Mouse (Mus musculus): Measurements from ENCODE around the gene Prrt4. TPM values are rescaled to one million over a fixed set of nuclear protein-coding genes. Genes with fewer than 3 reads are reported as not detected.

Prrt4 gene
- polyA plus RNA-seq, 1 experiment from 2014 or later, result not detected

- Histone ChIP-seq H3K36me3 (replicated peaks; ENCODE audit: insufficient read depth, low read length) (peaks cover 9% of the 10 kb centered on the region; the same call in 1 of the 2 replicates), H3K27me3 (ENCODE audit: insufficient read depth, low read length) (no peaks in the 10 kb centered on the region), H3K27ac (ENCODE audit: low read depth) (no peak overlapping the region), H3K4me3 (ENCODE audit: low read depth, low read length) (no peak overlapping the region), H3K4me2 (ENCODE audit: low read depth, low read length) (no peak overlapping the region), H3K9me3 (ENCODE audit: low read length) (no peaks in the 10 kb centered on the region), H3K4me1 (ENCODE audit: insufficient read depth) (0 out of 2 replicates have a peak, but pooled peaks cover 4% of the 10 kb centered on the region), H3K9ac (replicated peaks) (no peak overlapping the region)
- DNase-seq (no peak), ATAC-seq (no peak)
- WGBS (ENCODE audit: insufficient replicate concordance), result 51% methylated on average over 3 of the region's 3 CpGs
- TF ChIP-seq EP300 (IDR thresholded peaks at IDR 0.05; ENCODE audit: low read depth) (no peak), CTCF (IDR thresholded peaks at IDR 0.05; ENCODE audit: low read depth) (no peak)
These were observed 21.1 kb upstream of the Prrt4 start for GRCm38 (mm10) chr6:29200496-29200895.

- Histone ChIP-seq H3K27ac (ENCODE audit: low read depth) (no peak overlapping the region), H3K4me1 (ENCODE audit: insufficient read depth) (0 out of 2 replicates have a peak, but pooled peaks cover 4% of the 10 kb centered on the region), H3K36me3 (replicated peaks; ENCODE audit: insufficient read depth, low read length) (peaks cover 7% of the 10 kb centered on the region; the same call in 1 of the 2 replicates), H3K4me3 (ENCODE audit: low read depth, low read length) (peak overlapping the region; percentile 19; the same call in 1 of the 2 replicates), H3K27me3 (ENCODE audit: insufficient read depth, low read length) (no peaks in the 10 kb centered on the region; the same call in 1 of the 2 replicates), H3K9ac (replicated peaks) (no peak overlapping the region), H3K9me3 (ENCODE audit: low read length) (no peaks in the 10 kb centered on the region), H3K4me2 (ENCODE audit: low read depth, low read length) (peak overlapping the region; percentile 55)
- ATAC-seq, result no peak
- TF ChIP-seq EP300 (IDR thresholded peaks at IDR 0.05; ENCODE audit: low read depth), result no peak
- TF ChIP-seq CTCF (IDR thresholded peaks at IDR 0.05; ENCODE audit: low read depth), result no peak
- DNase-seq, result peak; percentile 12
- WGBS (ENCODE audit: insufficient replicate concordance), result 33% methylated on average over 8 of the region's 8 CpGs
These were observed 20.0 kb upstream of the Prrt4 start for GRCm38 (mm10) chr6:29199223-29199855.

- H3K27me3 ChIP-seq (ENCODE audit: insufficient read depth, low read length), result no peaks in the 10 kb centered on the region; the same call in 1 of the 2 replicates
- WGBS (ENCODE audit: insufficient replicate concordance), result 15% methylated on average over 25 of the region's 25 CpGs
- no peak overlapping the region for H3K27ac ChIP-seq (ENCODE audit: low read depth)
- peak; percentile 88 for TF ChIP-seq CTCF (IDR thresholded peaks at IDR 0.05; ENCODE audit: low read depth)
- no peak for TF ChIP-seq EP300 (IDR thresholded peaks at IDR 0.05; ENCODE audit: low read depth)
- peak overlapping the region; percentile 55 for H3K4me2 ChIP-seq (ENCODE audit: low read depth, low read length)
- H3K36me3 ChIP-seq (replicated peaks; ENCODE audit: insufficient read depth, low read length), result peaks cover 7% of the 10 kb centered on the region; the same call in 1 of the 2 replicates
- H3K4me1 ChIP-seq (ENCODE audit: insufficient read depth), result peaks cover 4% of the 10 kb centered on the region; the same call in 1 of the 2 replicates
- DNase-seq (peak; percentile 87), ATAC-seq (peak; percentile 86)
- H3K9ac ChIP-seq (replicated peaks), result no peak overlapping the region
- peak overlapping the region; percentile 19; the same call in 1 of the 2 replicates for H3K4me3 ChIP-seq (ENCODE audit: low read depth, low read length)
- H3K9me3 ChIP-seq (ENCODE audit: low read length), result no peaks in the 10 kb centered on the region
These were observed 19.2 kb upstream of the Prrt4 start for GRCm38 (mm10) chr6:29198309-29199222.

- Histone ChIP-seq H3K4me1 (ENCODE audit: insufficient read depth) (peaks cover 4% of the 10 kb centered on the region; the same call in 1 of the 2 replicates), H3K27ac (ENCODE audit: low read depth) (no peak overlapping the region), H3K27me3 (ENCODE audit: insufficient read depth, low read length) (no peaks in the 10 kb centered on the region; the same call in 1 of the 2 replicates), H3K9me3 (ENCODE audit: low read length) (no peaks in the 10 kb centered on the region), H3K36me3 (replicated peaks; ENCODE audit: insufficient read depth, low read length) (no peaks in the 10 kb centered on the region), H3K9ac (replicated peaks) (no peak overlapping the region), H3K4me2 (ENCODE audit: low read depth, low read length) (no peak overlapping the region), H3K4me3 (ENCODE audit: low read depth, low read length) (no peak overlapping the region)
- TF ChIP-seq CTCF (IDR thresholded peaks at IDR 0.05; ENCODE audit: low read depth), result no peak
- TF ChIP-seq EP300 (IDR thresholded peaks at IDR 0.05; ENCODE audit: low read depth), result no peak
- whole genome bisulfite sequencing (ENCODE audit: insufficient replicate concordance), result 62% methylated on average over 5 of the region's 5 CpGs
- ATAC-seq, result no peak
- peak; percentile 15 for DNase-seq
These were observed 16.7 kb upstream of the Prrt4 start for GRCm38 (mm10) chr6:29195846-29196698.

GRCm38 (mm10) chr6:29195146-29195545 is 15.8 kb upstream of the Prrt4 start:
- H3K9ac ChIP-seq (replicated peaks), result no peak overlapping the region
- no peak overlapping the region for H3K27ac ChIP-seq (ENCODE audit: low read depth)
- H3K4me1 ChIP-seq (ENCODE audit: insufficient read depth), result peaks cover 4% of the 10 kb centered on the region; the same call in 1 of the 2 replicates
- H3K4me2 ChIP-seq (ENCODE audit: low read depth, low read length), result no peak overlapping the region
- TF ChIP-seq CTCF (IDR thresholded peaks at IDR 0.05; ENCODE audit: low read depth) (no peak), EP300 (IDR thresholded peaks at IDR 0.05; ENCODE audit: low read depth) (no peak)
- H3K9me3 ChIP-seq (ENCODE audit: low read length), result no peaks in the 10 kb centered on the region
- peak; percentile 3 for DNase-seq
- H3K4me3 ChIP-seq (ENCODE audit: low read depth, low read length), result no peak overlapping the region
- no peak for ATAC-seq
- no peaks in the 10 kb centered on the region; the same call in 1 of the 2 replicates for H3K27me3 ChIP-seq (ENCODE audit: insufficient read depth, low read length)
- no peaks in the 10 kb centered on the region for H3K36me3 ChIP-seq (replicated peaks; ENCODE audit: insufficient read depth, low read length)
- WGBS (ENCODE audit: insufficient replicate concordance), result 73% methylated on average over 5 of the region's 5 CpGs

All from liver, postnatal 0 days (tissue).